Mouse (Mus musculus) thymus, postnatal 10 days (tissue): ENCODE data around the gene Prnp.
A peak's percentile ranks its signal among the peaks of the same experiment; 100 is the strongest.

Source experiments
- DNase-seq, 2 experiments: peaks; one replicate each; pipeline ENCODE4 v3.0.0; 2021; ENCODE audit warnings: low spot score in 2 of 2

The Prnp gene

DNA sequence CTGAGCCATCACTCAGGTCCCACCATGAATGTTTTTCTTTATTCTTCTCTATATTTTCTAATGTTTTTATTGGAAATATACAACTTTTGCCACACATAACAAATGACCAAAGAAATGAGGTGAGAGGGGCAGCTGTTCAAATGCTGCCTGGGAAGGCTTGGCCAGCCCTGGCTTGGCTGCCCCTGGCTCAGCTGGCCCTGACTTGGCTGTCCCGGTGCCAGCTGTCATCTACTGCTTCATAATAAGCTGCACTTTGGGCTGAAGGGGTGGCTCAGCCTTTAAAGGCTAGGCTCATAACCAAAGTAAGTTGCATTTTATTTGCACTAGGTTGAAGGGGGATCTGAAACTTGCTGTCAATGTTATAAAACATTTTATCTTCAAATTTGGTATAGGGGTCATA, 2.9 kb upstream of the Prnp start:
- no peak for DNase-seq

- no peak for DNase-seq
Measured at GRCm38 (mm10) chr2:131907311-131907710, 2.4 kb upstream of the Prnp start.

- DNase-seq: no peak
Measured at GRCm38 (mm10) chr2:131908351-131908861, 1.3 kb upstream of the Prnp start.

GRCm38 (mm10) chr2:131908906-131909305, 822 bp upstream of the Prnp start:
- no peak for DNase-seq

DNA sequence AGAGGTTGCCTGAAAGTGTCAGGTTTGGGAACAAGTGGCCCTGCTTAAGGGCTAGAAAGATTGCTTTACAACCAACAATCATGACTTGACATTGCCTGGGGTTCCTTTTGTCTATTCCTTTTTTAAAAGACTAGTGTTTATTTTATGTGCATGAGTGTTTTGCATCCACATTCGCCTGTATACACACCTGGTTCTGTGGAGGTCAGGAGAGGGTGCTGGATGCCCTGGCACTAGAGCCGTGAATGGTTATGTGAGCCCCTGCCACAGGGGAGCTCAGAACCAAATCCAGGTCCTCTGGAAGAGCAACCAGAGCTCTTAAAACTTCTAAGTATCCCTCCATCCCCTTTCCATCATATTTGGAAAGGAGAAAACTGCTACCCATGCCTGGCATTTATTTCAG, 1.1 kb downstream of the Prnp start:
- DNase-seq: no peak

DNA sequence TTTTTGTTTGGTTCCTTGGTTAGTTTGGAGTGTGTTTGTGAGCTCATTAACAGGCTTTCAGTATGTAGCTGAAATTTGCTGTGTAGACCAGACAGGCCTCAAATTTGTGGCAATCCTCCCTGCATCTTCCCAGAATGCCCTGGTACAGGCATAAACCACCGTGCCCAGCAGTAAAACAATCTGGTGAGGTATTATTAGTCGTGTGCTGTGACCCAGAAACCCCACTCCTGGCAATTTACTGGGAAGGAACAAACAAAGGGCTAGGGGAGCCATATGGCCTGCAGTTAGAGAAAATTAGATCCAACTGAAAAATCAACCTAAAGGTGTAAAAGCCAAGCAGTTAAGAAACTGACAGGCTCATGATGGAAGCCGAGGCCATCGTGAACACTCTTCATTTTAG, 1.6 kb downstream of the Prnp start:
- DNase-seq: no peak

- DNase-seq: no peak
Measured at GRCm38 (mm10) chr2:131912526-131913258, 3.0 kb downstream of the Prnp start.

DNA sequence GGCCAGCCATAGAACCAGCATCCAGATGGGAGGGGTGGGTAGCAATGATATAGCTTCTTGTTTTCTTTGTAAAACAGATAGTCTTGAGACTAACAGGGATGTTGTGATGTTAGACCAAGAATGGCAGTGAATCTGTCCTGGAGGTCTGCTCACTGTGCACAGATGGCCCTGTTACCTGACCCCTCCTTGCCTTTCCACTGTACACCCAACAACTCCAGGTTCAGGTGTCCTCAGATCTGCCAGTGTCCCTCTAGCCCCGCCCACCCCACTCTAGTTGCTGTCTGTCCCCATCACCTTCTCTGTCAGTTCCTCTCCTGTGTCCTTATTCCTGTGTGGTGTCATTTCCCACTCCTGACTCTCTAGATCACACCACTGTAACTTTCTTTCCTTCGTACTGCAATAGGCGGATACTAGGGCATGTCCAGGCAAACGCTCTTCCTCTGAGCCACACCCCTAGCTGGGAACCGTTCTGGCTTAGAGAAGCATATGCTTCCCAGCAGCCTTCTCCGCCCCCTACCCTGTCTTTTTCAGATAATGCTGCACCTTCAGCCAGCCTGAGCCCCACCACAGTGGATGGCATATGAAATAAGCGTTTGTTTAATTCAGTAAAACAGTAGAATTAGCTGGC, 22.7 kb downstream of the Prnp start:
- DNase-seq: no peak

DNA sequence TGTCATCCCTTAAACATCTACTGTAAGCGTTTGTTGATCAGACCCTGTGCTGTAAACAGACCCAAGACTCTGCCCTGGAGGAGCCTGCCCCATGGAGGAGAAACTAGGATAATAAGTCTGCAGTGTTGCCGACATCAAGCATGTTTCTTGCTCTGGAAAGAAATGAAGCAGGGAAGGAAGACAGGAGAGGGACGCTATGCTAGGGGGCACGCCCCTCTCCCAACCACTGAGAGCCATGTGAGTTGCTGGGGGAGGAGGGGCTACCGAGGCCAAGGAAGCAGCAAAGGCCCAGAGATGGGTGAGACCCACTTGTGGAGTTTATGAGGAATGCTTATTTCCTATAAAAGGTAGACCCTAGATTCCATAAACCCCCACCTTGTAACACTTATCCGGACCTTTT, 23.3 kb downstream of the Prnp start:
- DNase-seq: no peak

DNA sequence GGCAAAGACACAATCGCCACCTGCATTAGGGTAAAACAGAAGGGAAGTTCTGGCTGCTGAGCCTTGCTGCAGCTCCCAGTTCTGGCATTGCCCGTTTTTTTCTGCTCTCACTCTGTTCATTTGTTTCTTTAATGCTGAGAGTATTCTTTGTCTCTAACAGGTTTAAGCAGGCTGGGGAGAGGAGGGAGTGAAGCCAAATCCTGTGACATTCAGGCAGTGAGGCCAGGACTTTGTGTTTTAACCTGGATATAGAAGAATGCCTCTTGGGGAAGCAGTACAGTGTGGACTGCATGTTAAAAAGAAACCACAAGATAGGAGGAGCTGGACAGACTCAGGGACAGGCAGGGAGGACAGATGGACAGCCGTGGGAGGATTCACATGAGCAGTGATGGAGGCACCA, 23.9 kb downstream of the Prnp start:
- DNase-seq: no peak

- no peak for DNase-seq
Measured at GRCm38 (mm10) chr2:131934243-131934642, 24.5 kb downstream of the Prnp start.

DNA sequence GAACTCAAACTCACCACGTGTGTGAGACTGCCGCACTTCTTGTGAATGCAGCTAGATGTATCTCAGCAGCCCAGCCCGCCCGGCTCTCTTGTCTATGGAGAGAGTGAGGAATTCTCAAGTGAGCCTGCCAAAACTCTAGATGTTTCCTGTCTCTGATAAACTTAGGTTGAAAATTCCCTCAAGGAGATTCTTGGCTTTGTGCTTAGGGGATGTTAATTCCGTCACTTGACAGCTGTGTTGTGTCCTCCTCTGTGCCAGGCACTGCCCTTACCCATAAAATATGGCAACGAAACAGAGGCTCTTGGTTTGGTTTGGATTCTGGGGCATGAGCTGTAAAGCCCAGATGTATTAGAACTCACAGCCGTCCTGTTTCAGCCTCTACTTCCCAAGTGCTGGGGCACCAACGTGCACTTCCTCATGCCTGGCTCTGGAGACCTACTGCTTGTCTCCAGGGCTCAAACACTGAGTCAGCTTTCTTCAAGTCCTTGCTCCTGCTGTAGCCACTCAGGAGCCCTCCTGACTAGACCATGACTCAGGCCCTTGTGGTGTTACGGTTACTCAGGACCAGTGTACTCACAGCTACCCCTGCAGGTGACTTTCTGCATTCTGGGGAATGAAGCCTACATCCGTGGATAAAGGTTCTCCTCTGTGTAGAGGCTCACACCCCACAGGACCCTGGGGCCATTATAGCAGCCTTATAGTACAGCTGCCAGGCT, 25.8 kb downstream of the Prnp start:
- peak in 1 of 2 experiments; percentile 19 for DNase-seq

DNA sequence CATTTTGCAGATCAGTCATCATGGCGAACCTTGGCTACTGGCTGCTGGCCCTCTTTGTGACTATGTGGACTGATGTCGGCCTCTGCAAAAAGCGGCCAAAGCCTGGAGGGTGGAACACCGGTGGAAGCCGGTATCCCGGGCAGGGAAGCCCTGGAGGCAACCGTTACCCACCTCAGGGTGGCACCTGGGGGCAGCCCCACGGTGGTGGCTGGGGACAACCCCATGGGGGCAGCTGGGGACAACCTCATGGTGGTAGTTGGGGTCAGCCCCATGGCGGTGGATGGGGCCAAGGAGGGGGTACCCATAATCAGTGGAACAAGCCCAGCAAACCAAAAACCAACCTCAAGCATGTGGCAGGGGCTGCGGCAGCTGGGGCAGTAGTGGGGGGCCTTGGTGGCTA, 26.7 kb downstream of the Prnp start:
- DNase-seq: no peak

GRCm38 (mm10) chr2:131939404-131940111, 29.8 kb downstream of the Prnp start:
- peak in 1 of 2 experiments; percentile 25 for DNase-seq

GRCm38 (mm10) chr2:131940506-131940905, 30.8 kb downstream of the Prnp start:
- DNase-seq: no peak

- no peak for DNase-seq
Measured at GRCm38 (mm10) chr2:131941501-131941900, 31.8 kb downstream of the Prnp start.

DNA sequence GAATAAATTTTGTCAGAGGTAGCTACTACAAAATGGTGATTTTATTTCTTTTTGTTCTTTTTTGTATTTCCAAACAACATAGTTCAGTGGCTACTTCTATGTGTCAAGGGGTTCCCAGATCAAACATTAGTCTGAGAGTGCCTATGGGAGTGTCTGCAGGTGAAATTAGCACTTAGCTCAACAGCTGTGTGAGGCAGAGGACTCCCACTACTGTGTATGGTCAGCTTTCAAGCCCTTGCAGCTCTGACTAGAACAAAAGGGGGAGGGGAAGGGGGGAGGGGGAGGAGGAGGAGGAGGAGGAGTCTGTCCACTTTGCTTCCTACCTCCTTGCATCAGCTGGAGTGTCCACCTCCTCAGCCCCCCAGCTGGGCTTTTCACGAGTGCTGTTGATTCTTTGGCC, 34.6 kb downstream of the Prnp start:
- DNase-seq: no peak

DNA sequence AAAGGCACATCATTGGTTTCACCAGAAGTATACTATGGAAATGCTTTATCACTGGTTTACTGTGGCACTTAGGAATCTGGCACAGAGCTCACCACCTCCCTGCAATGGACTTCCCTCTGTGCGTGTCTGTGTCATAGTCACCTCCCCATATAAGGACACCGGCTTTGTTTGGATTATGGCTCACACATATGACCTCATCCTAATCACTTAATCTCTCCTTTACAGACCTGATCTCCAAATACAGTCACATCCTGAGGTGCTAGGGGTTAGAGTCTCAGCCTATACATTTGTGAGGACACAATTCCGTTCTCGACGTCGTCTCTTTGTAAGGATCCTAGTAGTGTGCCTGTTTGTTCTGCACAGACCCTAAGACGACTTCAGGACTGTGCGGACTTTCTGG, 35.5 kb downstream of the Prnp start:
- no peak for DNase-seq

GRCm38 (mm10) chr2:131945765-131946164, 36.0 kb downstream of the Prnp start:
- DNase-seq: no peak

- no peak for DNase-seq
Measured at GRCm38 (mm10) chr2:131946351-131946750, 36.6 kb downstream of the Prnp start.

DNA sequence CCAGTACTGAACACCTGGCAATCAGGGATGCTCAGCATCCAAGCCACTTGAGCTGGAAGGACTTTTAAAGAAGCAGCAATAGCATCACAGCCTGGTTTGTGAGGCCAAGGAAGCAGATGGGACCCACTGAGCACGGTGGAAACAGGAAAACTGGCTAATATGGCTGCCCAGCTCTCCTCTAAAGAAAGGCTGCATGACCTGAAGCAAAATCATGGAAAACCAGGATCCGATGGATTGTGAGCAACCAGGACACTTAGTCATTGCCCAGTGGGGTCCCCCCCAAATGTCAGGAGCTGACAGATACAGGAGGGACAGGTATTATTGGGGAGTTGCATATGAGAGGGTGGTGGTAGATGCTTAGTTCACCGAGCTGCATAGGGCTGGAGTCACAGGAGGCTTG, 38.4 kb downstream of the Prnp start:
- DNase-seq: no peak
